Mouse (Mus musculus) lung, adult 2 months (tissue): ENCODE data around the gene Rftn1. TPM values are rescaled to one million over a fixed set of nuclear protein-coding genes. Genes with fewer than 3 reads are reported as not detected.

Experiments
- DNase-seq: peaks from one replicate; pipeline ENCODE4 v3.0.0; 2022
- H3K4me1 ChIP-seq: fragments of 200-500 bp; 2 replicates; pipeline ENCODE4 v1.6.1; 2011; ENCODE audit warnings: low read length; ENCODE audit not compliant: control insufficient read depth, insufficient read depth
- H3K4me3 ChIP-seq: fragments of 200-500 bp; replicated peaks from 2 replicates; pipeline ENCODE3; 2011; ENCODE audit warnings: low read depth, mild to moderate bottlenecking, control low read depth, low read length; ENCODE audit errors: extremely low read depth
- CTCF ChIP-seq: fragments of 200-500 bp; IDR thresholded peaks from 2 replicates; pipeline ENCODE4 v1.5.1; 2011; ENCODE audit warnings: mild to moderate bottlenecking, low read length, control low read depth; ENCODE audit not compliant: insufficient read depth
- POLR2A ChIP-seq: fragments of 200-500 bp; IDR thresholded peaks from 2 replicates; pipeline ENCODE4 v1.6.1; 2011; ENCODE audit warnings: low read depth, mild to moderate bottlenecking, control low read depth, low read length, borderline replicate concordance; ENCODE audit errors: extremely low read depth
- WGBS: fragments of 180-500 bp; shearing (Covaris S2); methylation state at CpG from one replicate; pipeline ENCODE4 v1.1.7; 2018; 5-methylcytosine and 5-hydroxymethylcytosine counted together
- polyA plus RNA-seq: library from polyadenylated mRNA; depleted of rRNA; stranded (reverse); fragments of >200 nt; gene quantifications from 2 replicates; pipeline ENCODE4 v1.2.3, GENCODE M21; 2012

Gene Rftn1
- polyA plus RNA-seq, 1 experiment = 32.4 TPM

GRCm38 (mm10) chr17:50071602-50071988 lies 118.9 kb downstream of the Rftn1 start:
- TF ChIP-seq POLR2A (no peak), CTCF (no peak)
- H3K4me3 ChIP-seq = no peak overlapping the region
- DNase-seq = no peak
- 61% methylated on average over 6 of the region's 6 CpGs for WGBS
- no peaks in the 10 kb centered on the region for H3K4me1 ChIP-seq

DNA sequence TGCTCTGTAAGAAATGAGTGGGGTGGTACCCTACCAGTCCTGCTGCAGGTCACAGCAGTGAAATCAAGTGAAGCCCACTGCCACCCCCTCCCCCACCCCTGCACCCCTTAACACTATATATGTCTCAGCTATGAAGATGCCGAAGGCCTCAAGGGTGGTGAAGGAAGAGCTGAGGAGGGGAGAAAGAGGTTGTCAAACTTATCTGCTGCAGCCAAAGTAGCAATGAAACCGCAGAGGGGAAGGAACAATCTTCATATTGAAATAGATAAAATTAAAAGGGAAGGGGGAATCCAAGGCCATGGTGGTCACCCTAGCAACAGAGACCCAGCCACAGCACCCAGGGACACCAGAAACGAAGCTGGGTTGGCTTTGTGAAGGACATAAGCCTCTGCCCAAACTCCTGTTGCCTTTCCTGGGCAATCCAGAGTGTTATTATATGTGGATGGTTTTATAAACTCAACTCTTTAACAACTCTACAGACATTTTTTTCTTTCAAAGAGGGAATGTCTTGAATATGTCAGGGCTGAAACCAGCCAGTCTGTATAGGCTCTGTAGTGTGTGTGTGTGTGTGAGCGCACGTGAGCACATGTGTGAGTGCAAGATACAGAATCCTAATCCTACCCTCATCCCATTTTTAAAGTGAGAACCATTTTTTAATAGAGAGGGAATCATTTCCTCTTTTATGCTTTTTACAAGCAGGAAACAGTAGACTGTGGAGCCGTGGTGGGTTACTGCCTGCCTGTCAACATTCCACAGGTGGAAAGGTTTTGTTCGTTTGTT lies 119.5 kb downstream of the Rftn1 start:
- DNase-seq = no peak
- H3K4me3 ChIP-seq = no peak overlapping the region
- no peaks in the 10 kb centered on the region for H3K4me1 ChIP-seq
- 80% methylated on average over 7 of the region's 7 CpGs for WGBS
- TF ChIP-seq POLR2A (no peak), CTCF (no peak)

DNA sequence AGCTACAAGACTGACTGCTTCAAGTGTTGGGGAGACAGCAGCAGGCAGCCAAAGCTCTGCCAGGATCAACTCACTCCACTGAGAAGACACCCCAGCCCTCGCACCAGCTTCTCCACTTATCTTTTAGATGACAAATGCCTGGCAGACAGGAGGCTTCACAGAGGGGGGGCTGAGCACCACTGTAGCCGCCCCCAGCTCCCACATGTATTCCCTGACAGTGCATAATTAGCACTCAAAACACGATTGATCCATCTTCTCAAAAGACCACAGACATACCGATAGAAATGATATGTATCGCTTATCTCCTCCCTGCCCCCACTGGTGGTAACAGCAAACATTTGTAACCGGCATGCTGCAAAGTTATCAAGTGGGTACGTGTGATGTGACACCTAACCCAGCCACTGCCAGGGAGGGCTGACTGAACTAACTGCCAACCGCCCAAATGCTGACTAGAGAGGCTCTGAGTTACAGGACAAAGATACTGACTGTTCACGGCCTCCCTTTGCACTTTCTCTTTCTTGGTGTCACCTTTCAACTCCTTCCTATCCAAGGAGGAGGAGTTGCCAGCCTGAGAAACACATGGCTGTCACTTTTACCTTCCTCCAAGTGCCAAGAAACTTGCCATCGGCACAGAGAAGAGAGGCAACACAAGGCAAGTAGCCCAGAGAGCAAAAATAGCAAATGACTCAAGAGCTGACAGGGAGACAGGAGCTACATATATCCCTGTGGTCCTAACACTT lies 120.4 kb downstream of the Rftn1 start:
- TF ChIP-seq CTCF (no peak), POLR2A (no peak)
- H3K4me3 ChIP-seq = no peak overlapping the region
- 40% methylated on average over 10 of the region's 10 CpGs for WGBS
- no peaks in the 10 kb centered on the region for H3K4me1 ChIP-seq
- no peak for DNase-seq

DNA sequence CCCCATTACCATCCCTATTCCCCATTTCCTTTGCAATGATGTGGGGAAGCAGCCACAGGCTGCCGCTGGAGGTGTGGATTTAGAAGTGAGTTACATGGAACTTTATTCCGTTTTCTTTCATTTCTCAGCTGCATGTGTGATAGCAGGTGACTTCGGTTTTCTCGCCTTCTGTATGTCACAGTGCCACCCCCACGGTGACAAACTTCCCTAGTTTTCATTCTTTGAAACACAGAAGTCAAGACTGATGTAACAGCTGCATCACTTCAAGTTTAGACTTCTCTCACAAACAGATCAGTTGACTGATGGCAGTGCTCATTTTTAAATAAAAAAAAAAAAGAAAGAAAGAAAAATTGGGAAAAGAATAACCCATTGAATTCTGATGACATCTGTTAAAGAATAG lies 121.3 kb downstream of the Rftn1 start:
- TF ChIP-seq CTCF (no peak), POLR2A (no peak)
- no peak for DNase-seq
- whole genome bisulfite sequencing = 71% methylated on average over 5 of the region's 5 CpGs

DNA sequence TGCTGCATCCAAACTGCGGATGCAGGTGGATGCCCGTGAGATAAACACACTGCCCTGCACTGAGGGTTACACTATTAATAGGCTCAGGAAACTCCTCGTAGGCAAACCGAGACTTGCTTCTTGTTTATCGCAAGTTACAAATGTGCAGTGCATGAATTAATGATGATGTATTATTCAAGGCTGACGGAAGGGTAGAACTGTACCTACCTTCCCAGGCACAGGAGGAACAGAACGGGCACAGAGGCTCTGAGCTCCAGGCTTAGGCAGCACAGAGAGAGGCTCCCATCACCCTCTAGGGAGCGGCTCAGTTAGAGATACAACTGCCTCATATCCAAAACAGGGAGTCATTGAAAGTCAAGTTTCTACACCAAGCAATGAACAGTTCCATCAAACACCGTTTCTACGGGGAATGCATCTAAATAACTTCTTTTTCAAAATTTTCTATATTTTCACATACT lies 121.8 kb downstream of the Rftn1 start:
- WGBS = 73% methylated on average over 10 of the region's 10 CpGs
- TF ChIP-seq POLR2A = no peak
- Histone ChIP-seq H3K4me1 (no peaks in the 10 kb centered on the region), H3K4me3 (no peak overlapping the region)
- DNase-seq = no peak

More for the DNA sequence above, 121.3 kb downstream of the Rftn1 start:
- Histone ChIP-seq H3K4me3 (no peak overlapping the region), H3K4me1 (no peaks in the 10 kb centered on the region)

DNA sequence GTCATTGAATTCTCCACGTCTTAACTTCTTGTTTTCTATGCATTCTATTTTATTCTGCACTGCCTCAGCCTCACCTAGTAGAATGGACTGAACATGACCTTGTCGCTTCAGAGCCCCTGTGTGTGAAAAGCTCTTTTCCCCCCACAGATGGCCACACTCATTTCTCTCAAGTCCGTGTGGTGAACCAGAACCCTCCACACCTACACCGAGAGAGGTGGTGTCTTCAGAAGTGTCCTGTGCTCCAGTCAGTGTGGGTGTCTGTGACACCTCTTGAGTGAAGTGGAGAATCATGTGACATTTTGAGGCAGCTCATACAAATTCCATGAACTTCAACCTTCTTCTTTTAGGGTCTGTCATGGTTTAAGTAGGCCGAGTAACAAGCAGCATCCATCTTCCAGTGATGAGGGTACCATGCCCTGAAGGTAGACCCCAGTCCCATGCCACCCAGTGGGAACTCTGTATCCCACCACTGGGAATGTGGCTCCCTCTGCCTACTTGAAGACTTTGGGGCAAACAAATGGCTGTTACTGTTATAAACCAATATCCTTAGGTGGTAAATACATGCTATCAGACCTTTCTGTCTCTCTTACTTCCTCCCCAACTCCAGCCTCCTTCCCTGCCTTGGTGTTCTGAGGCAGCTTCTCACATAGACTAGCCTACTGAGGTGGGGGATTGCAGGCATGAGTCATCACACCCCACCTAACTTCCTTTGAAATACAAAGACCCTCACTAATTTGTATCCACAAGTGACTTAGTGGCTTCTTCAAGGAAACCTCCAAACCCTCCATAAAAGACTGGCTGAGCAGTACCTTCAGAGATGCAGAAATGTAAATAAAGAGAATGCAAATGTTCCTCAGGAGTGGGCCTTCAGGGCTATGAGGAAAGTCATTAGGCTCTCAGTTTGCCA lies 122.4 kb downstream of the Rftn1 start:
- Histone ChIP-seq H3K4me3 (no peak overlapping the region), H3K4me1 (no peaks in the 10 kb centered on the region; the same call in 1 of the 2 replicates)
- no peak for DNase-seq
- TF ChIP-seq CTCF = no peak
- WGBS = 92% methylated on average over 5 of the region's 5 CpGs

DNA sequence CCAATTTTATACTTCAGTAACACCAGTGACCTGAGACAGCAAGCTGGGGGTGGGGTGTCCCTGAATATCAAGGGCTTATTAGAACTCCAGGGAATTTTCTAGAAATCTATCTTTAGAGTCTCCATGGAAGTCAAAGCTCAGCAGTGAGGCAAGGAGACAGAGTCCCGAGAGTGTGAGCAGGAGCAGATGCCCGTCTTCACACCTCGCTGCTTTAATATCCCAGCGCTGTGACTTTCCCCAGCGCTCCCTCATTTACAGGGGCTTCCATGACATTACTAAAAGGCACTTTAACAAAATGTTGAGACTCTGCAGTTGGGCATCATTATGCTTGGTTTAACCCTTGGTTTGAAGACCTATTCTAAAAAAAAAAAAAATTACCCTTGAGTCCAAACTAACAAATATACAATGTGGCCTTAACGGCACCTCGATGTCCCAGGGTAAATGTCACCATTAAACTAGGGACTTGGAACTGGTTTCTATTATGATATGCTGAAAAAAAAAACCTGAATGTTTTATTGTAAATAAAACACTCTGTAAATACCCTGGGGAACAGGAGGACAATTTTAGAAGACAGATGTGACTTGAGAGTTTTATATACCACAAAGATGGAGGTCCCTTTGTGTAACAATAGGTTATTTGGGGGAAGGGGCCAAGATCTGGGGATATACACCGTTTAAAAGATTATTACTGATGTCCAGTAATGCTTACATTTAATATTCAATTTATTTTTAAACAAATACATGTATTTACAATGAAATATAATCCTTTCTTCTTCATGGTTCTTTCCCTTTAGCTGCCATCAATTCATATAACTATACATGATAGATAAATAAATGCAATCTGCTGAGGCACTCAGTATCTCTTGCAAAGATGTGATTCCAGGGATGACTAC lies 123.4 kb downstream of the Rftn1 start:
- 91% methylated on average over 8 of the region's 8 CpGs for WGBS
- no peak for DNase-seq

GRCm38 (mm10) chr17:50063832-50064627 lies 126.4 kb downstream of the Rftn1 start:
- WGBS = 72% methylated on average over 13 of the region's 13 CpGs
- TF ChIP-seq POLR2A = no peak
- no peak for TF ChIP-seq CTCF
- peaks cover 8% of the 10 kb centered on the region for H3K4me1 ChIP-seq
- no peak overlapping the region for H3K4me3 ChIP-seq
- DNase-seq = no peak

More for the DNA sequence above, 123.4 kb downstream of the Rftn1 start:
- no peak overlapping the region for H3K4me3 ChIP-seq
- TF ChIP-seq CTCF (no peak), POLR2A (no peak)
- H3K4me1 ChIP-seq = peaks cover 7% of the 10 kb centered on the region
